Mouse (Mus musculus): ENCODE measurements at regions not wholly inside any gene's neighbourhood (a gene's known extent, or its start where the extent isn't known, plus 50 kb on each side); places are given as distances from the start of the nearest gene placed in this dataset.

- ChIA-PET POLR2A (no interaction called here), CTCF (no interaction called here)
These were observed 202.7 kb downstream of the Gm16223 start for GRCm38 (mm10) chr5:42270286-42271076.

- ChIA-PET POLR2A (no interaction called here), CTCF (interaction anchor here in 1 of 4 experiments (0.6 kb wide), 1 partner anchor 98 kb away, joined by 3 read pairs; no protein-coding TSS in a partner anchor)
These were observed 204.2 kb downstream of the Gm16223 start for GRCm38 (mm10) chr5:42272001-42272400.

- ChIA-PET CTCF (no interaction called here), POLR2A (interaction anchor here in 1 of 4 experiments (0.7 kb wide), 1 partner anchor 834 kb away, joined by 5 read pairs; no protein-coding TSS in a partner anchor)
These were observed 211.0 kb downstream of the Gm16223 start for GRCm38 (mm10) chr5:42278617-42279296.
